Mouse (Mus musculus) mature B cell (primary cell): ENCODE measurements around the gene Rnf111.
"Not testable (repeated sequence)": the region's sequence is repeated elsewhere in the genome, so short reads cannot be mapped to it uniquely, and the experiment has no call there.

Experiments used
- in situ Hi-C: fragments of 300-500 bp; cut with MboI; formaldehyde crosslinking; loops from 2 replicates; pipeline ENCODE4 v1.14.3; 2019

Gene Rnf111

GRCm38 (mm10) chr9:70503626-70504041 lies at the start of gene Rnf111:
Gene Rnf111, minus strand, starts transcription at chr9:70503725.
- in situ Hi-C loops = no loop called here

- in situ Hi-C loops = not testable (repeated sequence)
These were observed 48.7 kb upstream of the Rnf111 start for GRCm38 (mm10) chr9:70552233-70552632.

DNA sequence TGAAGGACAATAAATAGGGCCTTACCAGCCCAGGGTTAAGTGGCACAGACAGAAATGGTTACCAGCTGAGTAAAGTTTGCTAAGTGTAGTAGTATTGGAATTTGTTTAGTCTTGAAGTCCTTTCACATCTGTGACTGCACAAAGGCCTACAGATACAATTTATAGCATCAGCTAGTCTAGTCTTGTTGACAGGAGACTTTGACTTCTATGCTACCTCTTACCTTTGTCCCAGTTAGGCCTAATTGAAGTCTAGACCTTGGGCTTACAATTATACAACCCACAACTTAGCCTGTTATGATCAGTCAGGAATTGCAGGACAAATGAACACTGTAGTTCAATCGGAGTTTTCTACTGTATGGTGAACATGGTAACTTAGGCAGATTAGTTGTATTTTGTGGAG lies 48.0 kb upstream of the Rnf111 start:
- in situ Hi-C loops = no loop called here

DNA sequence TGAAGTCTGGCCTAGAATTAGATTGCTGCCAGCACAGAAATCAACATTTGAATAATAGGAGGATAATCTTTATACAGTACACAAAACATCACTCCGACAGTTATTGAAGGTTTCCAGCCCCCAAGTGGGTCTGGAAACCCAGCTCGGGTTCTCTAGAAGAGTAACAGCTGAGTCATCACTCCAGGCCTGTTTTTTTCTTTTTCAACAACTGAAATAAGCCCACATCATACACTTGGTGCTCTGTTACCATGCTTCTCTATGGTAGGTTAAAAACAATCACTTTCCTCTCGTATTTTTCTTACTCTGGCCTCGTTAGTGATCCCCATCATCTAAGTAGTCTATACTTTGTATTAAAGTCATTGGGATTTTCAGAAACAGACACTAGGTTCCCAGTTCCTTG lies 44.8 kb upstream of the Rnf111 start:
- in situ Hi-C loops = no loop called here

DNA sequence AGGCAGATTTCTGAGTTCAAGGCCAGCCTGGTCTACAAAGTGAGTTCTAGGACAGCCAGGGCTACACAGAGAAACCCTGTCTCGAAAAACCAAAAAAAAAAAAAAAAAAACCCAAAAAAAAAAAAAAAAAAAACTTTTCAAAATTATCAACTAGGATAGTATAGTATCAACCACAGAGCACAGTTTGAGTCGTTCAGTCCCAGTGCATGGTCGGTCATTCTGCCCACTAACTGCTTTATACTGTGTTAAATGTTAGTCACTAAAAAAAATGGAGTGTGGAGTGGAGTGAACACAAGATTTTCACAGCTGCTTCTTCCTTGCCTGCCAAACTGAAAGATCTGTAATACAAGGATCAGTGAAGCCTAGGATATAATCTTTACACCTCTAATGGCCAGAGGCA lies 43.1 kb upstream of the Rnf111 start:
- in situ Hi-C loops = not testable (repeated sequence)

- in situ Hi-C loops = no loop called here
These were observed 41.3 kb upstream of the Rnf111 start for GRCm38 (mm10) chr9:70544831-70545230.

DNA sequence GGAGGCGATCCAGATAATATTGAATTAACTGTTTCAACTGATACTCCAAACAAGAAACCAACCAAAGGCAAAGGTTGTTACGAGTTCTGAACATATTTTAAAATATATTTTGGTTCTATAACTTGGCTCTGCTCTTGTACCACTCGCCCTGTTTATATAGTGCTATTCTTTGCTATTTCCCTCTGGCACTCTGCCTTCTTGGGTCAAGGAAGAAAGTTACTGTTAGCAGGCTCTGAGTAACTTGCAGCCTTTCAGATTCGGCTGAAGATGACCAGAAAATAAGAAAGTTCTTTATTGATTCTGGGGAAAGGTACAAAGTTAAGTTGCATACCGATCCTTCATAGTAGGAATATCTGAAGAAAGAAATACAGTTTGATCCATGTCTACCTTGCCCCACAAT lies 40.5 kb upstream of the Rnf111 start:
- in situ Hi-C loops = no loop called here

DNA sequence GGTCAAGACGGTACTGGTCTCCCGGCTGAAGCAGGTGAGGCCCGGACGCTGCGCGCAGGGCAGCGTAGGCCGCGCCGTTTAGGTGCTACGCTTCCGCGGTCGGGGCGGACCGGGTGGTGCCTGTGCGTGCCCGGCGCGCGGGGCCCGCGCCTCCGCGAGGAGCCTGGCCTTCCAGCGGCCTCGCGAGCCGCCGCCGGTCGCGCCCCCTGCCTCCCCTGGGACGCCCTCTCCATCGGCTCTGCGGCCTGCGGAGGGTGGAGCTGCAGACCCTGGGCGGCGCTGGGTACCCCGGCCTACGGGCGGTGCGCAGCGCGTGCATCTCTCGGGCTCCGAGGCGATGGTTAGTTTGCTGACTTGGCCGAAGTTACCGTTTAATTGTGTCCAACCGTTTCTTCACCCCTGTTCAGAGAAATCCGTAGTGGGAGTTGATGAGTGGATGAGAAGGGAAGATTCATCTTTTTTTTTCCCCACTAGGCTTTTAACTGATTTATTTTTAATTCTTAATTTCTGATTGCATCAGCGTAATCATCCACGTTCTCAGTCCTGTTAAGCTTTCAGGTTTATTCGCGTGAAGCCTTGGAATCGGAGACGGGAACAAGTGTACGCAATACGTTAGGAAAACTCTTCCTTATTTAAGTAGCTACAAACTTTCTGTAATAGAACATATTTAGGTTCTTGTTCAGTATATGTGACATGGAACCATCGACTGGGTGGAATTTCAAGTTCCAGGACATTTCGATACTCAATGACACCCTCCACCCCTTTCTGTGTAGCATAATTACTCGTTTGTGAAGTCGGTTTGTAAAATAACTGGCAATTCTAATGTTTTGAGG lies 39.7 kb upstream of the Rnf111 start:
- in situ Hi-C loops = no loop called here

- in situ Hi-C loops = no loop called here
These were observed 38.9 kb upstream of the Rnf111 start, which contains the start of gene Sltm for GRCm38 (mm10) chr9:70542305-70543041. Gene Sltm, plus strand, starts transcription at chr9:70542754.

- in situ Hi-C loops = no loop called here
These were observed 38.1 kb upstream of the Rnf111 start for GRCm38 (mm10) chr9:70541584-70541983.

DNA sequence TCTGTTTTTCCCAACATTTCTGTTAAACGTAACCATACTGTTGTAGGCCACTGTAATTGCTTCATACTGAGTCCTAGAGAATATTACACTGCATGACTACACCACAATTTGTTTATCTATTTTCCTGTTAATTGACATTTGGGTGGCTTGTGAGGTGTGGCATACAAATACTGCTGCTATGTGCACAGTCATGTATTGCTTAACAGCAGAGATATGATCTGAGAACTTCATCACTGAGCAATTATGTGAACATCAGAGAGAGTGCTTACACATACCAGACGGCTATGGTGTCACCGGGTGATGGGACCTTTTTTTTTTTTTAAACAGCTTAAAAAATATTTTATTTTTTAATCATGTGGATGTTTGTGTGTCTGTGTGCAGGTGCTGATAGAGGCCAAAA lies 29.8 kb upstream of the Rnf111 start:
- in situ Hi-C loops = no loop called here

- in situ Hi-C loops = no loop called here
These were observed 20.8 kb upstream of the Rnf111 start for GRCm38 (mm10) chr9:70524366-70524765.

DNA sequence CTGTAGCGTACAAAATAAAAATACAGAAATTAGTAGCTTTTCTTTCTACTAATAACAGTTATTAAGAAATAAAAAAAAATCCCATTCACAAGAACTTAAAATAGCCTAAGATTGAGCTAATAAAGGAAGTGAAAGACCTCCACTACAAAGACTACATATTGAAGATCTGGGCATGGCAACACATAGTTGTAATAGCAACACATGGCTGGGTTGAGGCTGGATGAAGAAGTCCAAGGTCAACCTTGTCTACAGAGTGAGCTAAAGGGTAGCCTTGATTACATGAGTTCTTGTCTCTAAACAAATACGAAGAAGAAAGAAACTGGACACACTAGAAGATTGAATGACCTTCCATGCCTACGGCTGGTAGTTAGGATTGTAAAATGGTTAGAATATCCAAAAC lies 20.3 kb upstream of the Rnf111 start:
- in situ Hi-C loops = no loop called here

DNA sequence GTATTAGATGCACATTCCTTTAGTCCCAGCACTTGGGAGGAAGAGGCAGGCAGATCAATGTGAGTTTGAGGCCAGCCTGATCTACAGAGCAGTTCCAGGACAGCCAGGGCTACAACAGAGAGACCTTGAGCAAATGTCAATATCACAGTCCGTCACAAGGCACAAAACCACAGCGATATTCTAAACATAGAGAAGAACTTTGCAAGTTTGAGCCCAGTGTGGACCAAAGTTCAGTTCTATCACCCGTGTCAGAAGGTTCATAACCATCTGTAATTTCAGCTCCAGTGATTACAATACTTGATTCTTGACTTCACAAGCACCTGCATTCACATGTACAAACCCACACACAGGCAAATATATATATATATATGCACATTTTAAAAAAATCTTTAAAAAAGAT lies 17.1 kb upstream of the Rnf111 start:
- in situ Hi-C loops = no loop called here

GRCm38 (mm10) chr9:70511681-70512080 lies 8.2 kb upstream of the Rnf111 start:
- in situ Hi-C loops = no loop called here

DNA sequence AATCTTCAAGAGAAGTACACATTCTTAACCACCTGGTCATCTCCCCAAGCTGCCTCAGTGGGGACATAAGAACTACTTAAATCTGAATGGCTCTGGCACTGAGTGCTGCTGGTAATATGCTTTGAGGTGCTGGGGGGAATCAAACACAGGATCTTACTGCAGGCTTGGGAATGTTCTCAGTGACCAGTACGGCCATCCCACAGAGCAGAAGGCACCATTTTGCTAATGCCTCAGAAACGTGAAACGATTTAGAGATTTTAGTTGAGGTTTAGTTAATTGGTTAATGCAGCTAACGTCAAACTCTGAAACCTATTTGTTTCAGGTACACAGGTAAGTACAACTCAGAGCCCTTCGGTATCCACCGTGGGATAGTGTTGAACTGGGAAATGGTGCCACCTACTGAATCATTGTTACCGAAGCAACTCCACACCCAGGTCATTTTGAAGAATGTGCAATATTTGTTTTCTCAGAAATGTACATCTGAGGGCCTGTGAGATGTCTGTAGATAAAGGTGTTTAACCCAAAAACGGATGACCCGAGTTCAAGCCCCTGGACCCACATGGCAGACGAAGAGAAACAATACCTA lies 7.6 kb upstream of the Rnf111 start:
- in situ Hi-C loops = no loop called here

DNA sequence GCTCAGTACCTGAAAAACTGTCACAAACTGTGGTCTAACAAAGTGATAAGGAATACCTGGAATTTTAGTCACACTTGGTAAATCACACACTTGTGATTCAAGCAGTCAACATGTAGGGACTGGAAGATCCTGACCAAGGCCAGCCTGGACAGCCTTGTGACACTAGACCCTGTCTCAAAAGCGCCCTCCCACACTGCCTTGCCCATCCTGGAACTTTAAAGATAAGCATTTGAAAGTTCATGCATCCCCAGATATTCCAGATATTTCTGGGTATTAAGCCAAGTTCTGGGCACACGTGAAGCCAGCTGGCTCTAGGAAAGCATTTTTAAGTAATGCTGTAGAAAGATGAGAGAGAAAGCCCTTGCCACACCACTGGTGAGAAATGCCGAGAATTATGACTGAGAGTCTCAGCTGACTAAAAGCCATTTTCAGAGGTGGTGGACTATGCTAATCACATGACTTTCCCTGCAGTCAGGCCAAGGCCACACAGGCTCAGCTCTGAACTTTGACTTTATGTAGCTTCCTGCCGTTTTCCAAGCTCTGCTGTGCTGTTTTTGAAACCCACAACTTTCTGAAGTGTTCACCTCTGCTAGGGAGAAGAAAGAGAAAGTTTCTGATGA lies 6.5 kb upstream of the Rnf111 start:
- in situ Hi-C loops = no loop called here

- in situ Hi-C loops = no loop called here
These were observed 3.3 kb upstream of the Rnf111 start for GRCm38 (mm10) chr9:70506787-70507186.

DNA sequence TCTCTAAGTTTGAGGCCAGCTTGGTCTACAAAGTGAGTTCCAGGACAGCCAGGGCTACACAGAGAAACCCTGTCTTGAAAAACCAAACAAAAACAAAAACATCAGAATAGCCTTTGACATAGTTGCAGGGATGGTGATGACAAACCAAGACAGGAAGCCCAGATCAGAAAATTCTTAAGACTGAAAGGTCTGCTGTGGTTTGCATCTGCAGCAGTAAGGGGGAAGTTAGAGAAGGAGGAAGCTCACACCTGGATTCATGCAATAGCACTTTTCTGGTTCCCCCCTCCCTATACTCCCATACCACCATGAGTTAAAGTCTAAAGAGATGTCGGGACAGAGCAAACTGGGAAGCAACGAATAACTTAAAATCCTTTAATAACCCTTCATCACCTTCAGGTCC lies 2.7 kb upstream of the Rnf111 start:
- in situ Hi-C loops = no loop called here

GRCm38 (mm10) chr9:70503015-70503603 lies 416 bp downstream of the Rnf111 start:
- in situ Hi-C loops = no loop called here

DNA sequence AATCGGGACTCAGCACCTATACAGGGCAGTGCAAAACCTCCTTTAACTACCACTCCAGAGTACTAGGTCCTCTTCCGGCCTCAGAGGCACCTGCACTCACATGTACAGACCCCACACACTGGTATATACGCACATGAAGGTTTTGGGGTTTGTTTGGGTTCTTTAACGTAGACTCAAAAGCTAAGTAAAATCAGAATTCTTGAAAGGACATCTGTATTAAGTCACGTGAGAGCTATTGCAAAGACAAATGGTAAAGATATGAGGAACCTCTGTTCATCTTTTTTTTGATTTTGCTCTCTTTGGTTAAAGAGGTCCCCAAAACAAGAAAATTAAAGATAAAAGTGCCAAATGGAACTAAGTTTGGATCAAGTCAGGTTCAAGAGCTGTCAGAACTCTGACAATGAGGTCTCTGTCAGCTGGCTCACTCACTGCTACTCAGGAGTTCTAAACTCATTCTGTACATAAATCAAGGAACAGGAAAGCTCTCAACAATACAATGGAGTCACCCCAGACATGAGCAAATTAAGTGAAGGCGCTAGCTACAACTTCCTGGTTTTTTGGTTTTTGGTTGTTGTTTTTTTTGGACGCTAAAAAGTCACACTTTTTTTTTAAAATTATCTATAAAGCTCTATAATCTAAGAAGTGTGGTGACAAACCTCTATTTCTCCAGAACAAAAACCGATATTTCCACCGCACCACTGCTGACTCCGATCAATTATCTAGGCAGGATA lies 1.1 kb downstream of the Rnf111 start:
- in situ Hi-C loops = no loop called here
